Mouse (Mus musculus) testis, postnatal 10 days (tissue): Measurements from ENCODE around the gene Trib3.

Experiments
- DNase-seq: peaks from one replicate; pipeline ENCODE4 v3.0.0; 2021; ENCODE audit warnings: low spot score

The Trib3 gene

GRCm38 (mm10) chr2:152346776-152347465 is 3.1 kb upstream of the Trib3 start:
- DNase-seq = no peak

GRCm38 (mm10) chr2:152345393-152345792 is 1.6 kb upstream of the Trib3 start:
- peak; percentile 52 for DNase-seq

GRCm38 (mm10) chr2:152344909-152345308 is 1.1 kb upstream of the Trib3 start:
- no peak for DNase-seq

GRCm38 (mm10) chr2:152344361-152344760 is 529 bp upstream of the Trib3 start:
- no peak for DNase-seq

- no peak for DNase-seq
Observed at GRCm38 (mm10) chr2:152339631-152340179, 4.1 kb downstream of the Trib3 start.

GRCm38 (mm10) chr2:152338319-152338718 is 5.5 kb downstream of the Trib3 start:
- no peak for DNase-seq

GRCm38 (mm10) chr2:152337591-152338212 is 6.1 kb downstream of the Trib3 start:
- DNase-seq = no peak

- DNase-seq = no peak
Observed at GRCm38 (mm10) chr2:152336856-152337255, 7.0 kb downstream of the Trib3 start.

GRCm38 (mm10) chr2:152335289-152335820 is 8.5 kb downstream of the Trib3 start:
- DNase-seq = no peak

- DNase-seq = peak; percentile 37
Observed at GRCm38 (mm10) chr2:152333345-152334006, 10.4 kb downstream of the Trib3 start.

GRCm38 (mm10) chr2:152332101-152332825 is 11.6 kb downstream of the Trib3 start, which contains the start of gene Rbck1:
Gene Rbck1 (minus strand): TSS chr2:152332653.
- DNase-seq = peak; percentile 87

GRCm38 (mm10) chr2:152330858-152331423 is 12.9 kb downstream of the Trib3 start:
- DNase-seq = no peak

GRCm38 (mm10) chr2:152327980-152328379 is 15.9 kb downstream of the Trib3 start:
- DNase-seq = no peak

GRCm38 (mm10) chr2:152326654-152327053 is 17.2 kb downstream of the Trib3 start:
- DNase-seq = no peak

GRCm38 (mm10) chr2:152326157-152326556 is 17.7 kb downstream of the Trib3 start:
- DNase-seq = no peak

- no peak for DNase-seq
Observed at GRCm38 (mm10) chr2:152324842-152325241, 19.0 kb downstream of the Trib3 start.

GRCm38 (mm10) chr2:152323971-152324370 is 19.9 kb downstream of the Trib3 start:
- no peak for DNase-seq

GRCm38 (mm10) chr2:152322198-152322597 is 21.6 kb downstream of the Trib3 start:
- no peak for DNase-seq

GRCm38 (mm10) chr2:152321558-152321957 is 22.3 kb downstream of the Trib3 start:
- DNase-seq = no peak

- DNase-seq = no peak
Observed at GRCm38 (mm10) chr2:152317054-152317453, 26.8 kb downstream of the Trib3 start.

- DNase-seq = no peak
Observed at GRCm38 (mm10) chr2:152313926-152314325, 29.9 kb downstream of the Trib3 start.

GRCm38 (mm10) chr2:152312996-152313395 is 30.8 kb downstream of the Trib3 start:
- no peak for DNase-seq
